Mouse (Mus musculus) E14TG2a.4 (cell line): ENCODE measurements around the gene Mpp3.

Source experiments
- CTCF ChIP-seq: conservative IDR thresholded peaks from 2 replicates; pipeline ENCODE4 v1.5.1; 2014; ENCODE audit warnings: low read length
- NANOG ChIP-seq: IDR thresholded peaks from 2 replicates; pipeline ENCODE4 v1.6.1; 2014; ENCODE audit warnings: borderline replicate concordance, low read length, mixed read lengths
- POU5F1 ChIP-seq: IDR thresholded peaks from 2 replicates; pipeline ENCODE4 v1.6.1; 2014; ENCODE audit warnings: low read length, borderline replicate concordance

- TF ChIP-seq CTCF (no peak), NANOG (no peak), POU5F1 (no peak)
These were observed 21.6 kb downstream of the Mpp3 start for GRCm38 (mm10) chr11:102006688-102007087.
